Mouse (Mus musculus) central nervous system, embryonic 14 days (tissue): ENCODE measurements around the gene Gpr149. TPM values are rescaled to one million over a fixed set of nuclear protein-coding genes. Genes with fewer than 3 reads are reported as not detected.

ENCODE experiments used
- polyA plus RNA-seq: library from polyadenylated mRNA; depleted of rRNA; stranded (reverse); fragments of >200 nt; gene quantifications from 2 replicates; pipeline ENCODE4 v1.2.3, GENCODE M21; 2012; rRNA removed

Gpr149 gene
- polyA plus RNA-seq = 1.5 and 1.9 TPM in 2 replicates

DNA sequence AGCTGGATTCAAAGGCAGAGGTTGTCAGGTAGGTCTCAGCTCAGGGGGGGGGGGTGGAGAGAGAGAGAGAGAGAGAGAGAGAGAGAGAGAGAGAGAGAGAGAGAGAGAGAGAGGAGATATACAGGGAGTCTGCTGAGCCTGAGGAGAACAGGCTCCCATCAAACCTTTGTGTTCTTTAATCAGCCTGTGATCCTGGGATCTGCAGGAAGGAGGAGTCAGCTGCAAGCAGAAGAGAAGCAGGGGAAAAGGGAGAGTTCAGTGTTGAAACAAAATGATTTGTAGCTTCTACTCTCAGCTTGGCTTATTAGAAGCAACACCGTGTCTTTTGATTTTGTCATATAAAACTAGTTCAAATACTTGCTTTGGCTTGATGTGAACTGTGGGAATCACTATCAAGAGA, at the start of gene Gpr149:
Gene Gpr149, minus strand, starts transcription at position 168 of the 400 bp plus-strand sequence.

GRCm38 (mm10) chr3:62506488-62507205, 98.3 kb downstream of the Gpr149 start, which contains the start of gene Dhx36:
Dhx36 (minus strand) TSS chr3:62507004.

Other genes starting within 250 kb of the Gpr149 start
- gene Dhx36, start 98.1 kb downstream of the Gpr149 start, polyA plus RNA-seq = 53.5 and 61.1 TPM in 2 replicates